Mouse (Mus musculus) megakaryocyte, embryonic 14.5 days (primary cell): ENCODE results near the gene Creb5.

Experiments used
- FLI1 ChIP-seq: IDR thresholded peaks from 2 replicates; pipeline ENCODE4 v1.6.1; 2012; ENCODE audit warnings: low read length, inconsistent platforms, mixed read lengths
- GATA1 ChIP-seq: IDR thresholded peaks from 3 replicates; pipeline ENCODE4 v1.6.1; 2012; ENCODE audit warnings: mixed read lengths, low read length, inconsistent platforms, borderline replicate concordance

DNA sequence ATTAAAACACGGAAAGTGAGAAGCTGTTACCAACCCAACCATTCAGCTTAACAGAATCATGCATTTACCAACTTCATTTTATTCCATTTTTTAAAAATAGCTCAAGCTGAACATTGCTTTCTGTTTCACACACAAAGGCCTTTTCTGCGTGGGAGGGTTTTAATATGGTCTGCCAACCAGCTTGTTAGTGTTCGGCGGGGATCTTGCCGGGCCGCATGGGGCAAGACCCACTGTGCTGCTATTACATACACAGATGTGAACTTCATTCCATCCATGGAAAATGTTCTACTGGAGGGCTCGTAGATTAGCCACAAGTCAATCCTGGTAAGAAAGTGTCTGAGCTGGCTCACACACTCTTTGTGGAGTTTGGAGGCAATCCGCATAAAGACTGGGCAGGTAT is 243.7 kb downstream of the Creb5 start:
- TF ChIP-seq GATA1: no peak
- no peak for TF ChIP-seq FLI1
